Comparison of ENCODE assay signal across 23 mouse cellular contexts in the genomic region with DNA sequence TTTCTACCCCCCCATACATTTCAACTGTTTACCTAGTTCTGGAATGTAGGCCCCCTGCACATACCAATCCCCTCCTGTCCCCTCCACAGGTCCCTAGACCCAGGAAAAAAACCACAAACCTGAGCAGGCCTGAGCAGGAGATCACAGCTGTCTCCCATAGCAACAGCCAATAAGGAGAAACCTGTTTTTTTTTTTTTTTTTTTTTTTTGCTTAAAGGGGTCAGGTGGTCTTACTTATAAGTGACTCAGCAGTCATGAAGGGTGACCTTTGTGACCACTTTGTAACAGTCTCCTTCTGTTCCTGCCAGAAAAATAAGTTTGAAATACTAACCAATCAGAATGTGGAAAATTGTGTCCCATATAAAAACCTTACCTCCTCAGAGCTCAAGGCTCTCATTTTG.
DNase-seq lines count a peak whose midpoint lies in the region; ATAC-seq and TF ChIP-seq lines count a peak whose summit lies in the region.
"Had no signal": no experiment of that assay in that cellular context is flagged by ENCODE, and none has a peak within 500 bp of the region (broad histone marks: within the 10 kb centered on the region; RNA-seq: fewer than 3 reads in every experiment).

No protein-coding gene starts in this region.

- H3K9ac ChIP-seq in liver, embryonic 15.5 days, result no peak overlapping the region
- no peak overlapping the region for H3K9ac ChIP-seq in liver, embryonic 12.5 days
- H3K9ac ChIP-seq in MEL (ENCODE audit: control insufficient read depth, low read depth, low read length, poor library complexity, severe bottlenecking), result no peak overlapping the region
- H3K9ac ChIP-seq: embryonic facial prominence, embryonic 13.5 days; embryonic facial prominence, embryonic 15.5 days; forebrain, embryonic 12.5 days had no signal

- no peak for ATAC-seq in liver, embryonic 15.5 days (ENCODE audit: insufficient read depth)
- no peak for ATAC-seq in liver, embryonic 12.5 days
- ATAC-seq: forebrain, embryonic 14.5 days; forebrain, embryonic 16.5 days had no signal

- no peak for TF ChIP-seq RAD21 in MEL (IDR thresholded peaks at IDR 0.05; ENCODE audit: low read depth, low read length)

- no peak overlapping the region for H3K4me2 ChIP-seq in liver, embryonic 15.5 days
- H3K4me2 ChIP-seq in liver, embryonic 12.5 days, result no peak overlapping the region
- H3K4me2 ChIP-seq: embryonic facial prominence, embryonic 13.5 days; embryonic facial prominence, embryonic 15.5 days; forebrain, embryonic 12.5 days had no signal

- H3K9me3 ChIP-seq in liver, embryonic 15.5 days (replicated peaks), result no peaks in the 10 kb centered on the region
- no peaks in the 10 kb centered on the region for H3K9me3 ChIP-seq in liver, embryonic 12.5 days (replicated peaks)
- H3K9me3 ChIP-seq in MEL (replicated peaks; ENCODE audit: insufficient read depth, low read length), result no peaks in the 10 kb centered on the region
- H3K9me3 ChIP-seq: embryonic facial prominence, embryonic 15.5 days; forebrain, embryonic 12.5 days; G1E had no signal

- H3K36me3 ChIP-seq in liver, embryonic 15.5 days (replicated peaks), result no peaks in the 10 kb centered on the region
- H3K36me3 ChIP-seq in liver, embryonic 12.5 days, result no peaks in the 10 kb centered on the region
- H3K36me3 ChIP-seq in MEL (ENCODE audit: control insufficient read depth in 1 of 2, insufficient read depth in 2 of 2, low read length in 2 of 2), result peaks cover 0 to 44% of the 10 kb centered on the region in 2 experiments; a peak in 2 of 4 replicates
- H3K36me3 ChIP-seq: embryonic facial prominence, embryonic 13.5 days; embryonic facial prominence, embryonic 15.5 days; forebrain, embryonic 10.5 days; forebrain, embryonic 12.5 days; G1E had no signal

- H3K4me1 ChIP-seq in liver, embryonic 15.5 days (replicated peaks), result peaks cover 79% of the 10 kb centered on the region
- H3K4me1 ChIP-seq in liver, embryonic 12.5 days, result peaks cover 18% of the 10 kb centered on the region
- H3K4me1 ChIP-seq in MEL (ENCODE audit: control insufficient read depth in 1 of 2, insufficient read depth in 2 of 2, low read length in 2 of 2), result peaks cover 42 to 46% of the 10 kb centered on the region in 2 experiments
- H3K4me1 ChIP-seq: embryonic facial prominence, embryonic 13.5 days had no signal

- no peaks in the 10 kb centered on the region for H3K27me3 ChIP-seq in liver, embryonic 15.5 days
- no peaks in the 10 kb centered on the region for H3K27me3 ChIP-seq in liver, embryonic 12.5 days (replicated peaks)
- no peaks in the 10 kb centered on the region for H3K27me3 ChIP-seq in MEL (ENCODE audit: control insufficient read depth in 1 of 2, insufficient read depth in 2 of 2, low read length in 2 of 2)
- H3K27me3 ChIP-seq: embryonic facial prominence, embryonic 13.5 days; embryonic facial prominence, embryonic 15.5 days had no signal

- 0 out of 2 replicates have a peak overlapping the region, but pooled peaks have one; percentile 14 for H3K27ac ChIP-seq in liver, embryonic 15.5 days (replicated peaks)
- H3K27ac ChIP-seq in liver, embryonic 12.5 days, result no peak overlapping the region
- no peak overlapping the region for H3K27ac ChIP-seq in MEL (ENCODE audit: control insufficient read depth, low read depth, low read length)
- H3K27ac ChIP-seq: embryonic facial prominence, embryonic 13.5 days; embryonic facial prominence, embryonic 15.5 days; forebrain, embryonic 10.5 days; forebrain, embryonic 12.5 days had no signal

- H3K4me3 ChIP-seq in liver, embryonic 15.5 days (replicated peaks), result no peak overlapping the region
- no peak overlapping the region for H3K4me3 ChIP-seq in liver, embryonic 12.5 days
- no peak overlapping the region for H3K4me3 ChIP-seq in MEL (ENCODE audit: control insufficient read depth in 1 of 2, insufficient read depth in 1 of 2, low read depth in 2 of 2, low read length in 2 of 2)
- H3K4me3 ChIP-seq: embryonic facial prominence, embryonic 13.5 days; embryonic facial prominence, embryonic 15.5 days; erythroblast, embryonic 14.5 days; forebrain, embryonic 10.5 days; forebrain, embryonic 12.5 days had no signal

- intact Hi-C loops in heart, postnatal 25 days (cut with DNase I), result loop anchor here (5.0 kb wide), 1 partner anchor 43 kb away; no protein-coding TSS in a partner anchor

- no peak for TF ChIP-seq EP300 in MEL (IDR thresholded peaks at IDR 0.05; ENCODE audit: low read depth in 1 of 2, low read length in 2 of 2)

- H3K79me2 ChIP-seq in MEL (ENCODE audit: control insufficient read depth, insufficient read depth, low read length, poor library complexity), result no peaks in the 10 kb centered on the region

- no peak for DNase-seq in MEL (ENCODE audit: low read depth, low spot score)
- DNase-seq in heart, postnatal 25 days (ENCODE audit: low spot score), result no peak
- no peak for DNase-seq in urinary bladder, adult 18-20 months (ENCODE audit: low spot score in 2 of 2)
- DNase-seq: adrenal gland, adult 2 months; adrenal gland, postnatal 10 days; adrenal gland, postnatal 25 days; cerebellum, adult 11 months; cerebellum, adult 18-20 months; cerebellum, adult 8-10 months; cerebellum, adult 9-11 months; cerebellum, postnatal 14 days; cerebellum, postnatal 36 days; embryo, embryonic 11 days had no signal

- TF ChIP-seq POLR2A in MEL (IDR thresholded peaks at IDR 0.05; ENCODE audit: control insufficient read depth in 1 of 2, insufficient read depth in 1 of 2, low read depth in 1 of 2, low read length in 2 of 2, poor library complexity in 1 of 2), result no peak

- no peak for TF ChIP-seq CTCF in MEL (IDR thresholded peaks at IDR 0.05 in 2 of 3, conservative IDR thresholded peaks at IDR 0.05 in 1 of 3; ENCODE audit: control insufficient read depth in 1 of 3, insufficient read depth in 1 of 3, low read depth in 2 of 3, low read length in 3 of 3, poor library complexity in 1 of 3, severe bottlenecking in 1 of 3)

TF ChIP-seq in MEL, 35 proteins besides CTCF, POLR2A, EP300 and RAD21:
- TF ChIP-seq ZNF384 (IDR thresholded peaks at IDR 0.05; ENCODE audit: low read depth, low read length), result peak; percentile 78
- TF ChIP-seq ZC3H11A (IDR thresholded peaks at IDR 0.05; ENCODE audit: low read depth, low read length), result no peak
